Comparison of ENCODE assay signal across 10 mouse cellular contexts in the genomic region with DNA sequence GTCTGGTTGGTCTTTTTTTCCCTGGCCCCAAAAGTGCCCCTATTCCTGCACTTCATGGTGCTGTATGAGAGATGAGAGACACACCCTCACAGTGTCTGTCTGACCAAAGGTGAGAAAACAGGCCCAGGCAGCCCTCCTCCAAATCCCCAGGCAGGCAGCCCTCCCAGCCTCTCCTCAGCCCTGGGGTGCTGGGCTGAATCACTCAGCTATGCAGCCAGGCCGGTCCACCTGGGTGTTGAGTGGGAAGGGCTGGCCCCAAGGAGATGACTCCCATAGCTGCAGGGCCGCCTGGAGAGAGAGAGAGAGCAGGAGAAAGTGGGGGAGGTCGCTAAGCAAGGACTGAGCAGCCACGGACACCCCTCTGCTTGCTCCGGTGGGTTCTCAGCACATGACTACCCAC. TPM values are rescaled to one million over a fixed set of nuclear protein-coding genes. Genes with fewer than 3 reads are reported as not detected.
DNase-seq lines count a peak whose midpoint lies in the region; ATAC-seq and TF ChIP-seq lines count a peak whose summit lies in the region.
"Had no signal": no experiment of that assay in that cellular context is flagged by ENCODE, and none has a peak within 500 bp of the region (broad histone marks: within the 10 kb centered on the region; RNA-seq: fewer than 3 reads in every experiment).

No protein-coding gene starts in this region.

- peaks cover 75% of the 10 kb centered on the region for H3K4me1 ChIP-seq in embryonic facial prominence, embryonic 13.5 days
- H3K4me1 ChIP-seq in kidney, postnatal 0 days (replicated peaks; ENCODE audit: insufficient read depth, low read length): peaks cover 76% of the 10 kb centered on the region
- H3K4me1 ChIP-seq in liver, embryonic 12.5 days: peaks cover 41% of the 10 kb centered on the region

- H3K9ac ChIP-seq in embryonic facial prominence, embryonic 13.5 days: peak overlapping the region; percentile 55
- H3K9ac ChIP-seq in kidney, postnatal 0 days (ENCODE audit: low read depth, low read length): 0 out of 2 replicates have a peak overlapping the region, but pooled peaks have one; percentile 42
- H3K9ac ChIP-seq in liver, embryonic 12.5 days: no peak overlapping the region

- DNase-seq in embryo, embryonic 10 days (ENCODE audit: low spot score): peak; percentile 11
- no peak for DNase-seq in embryo, embryonic 9.5 days (ENCODE audit: extremely low spot score)
- no peak for DNase-seq in kidney, postnatal 0 days (ENCODE audit: low spot score)
- DNase-seq in lung, postnatal 14 days: peak; percentile 42
- DNase-seq in testis, postnatal 10 days (ENCODE audit: low spot score): no peak
- DNase-seq in ovary, postnatal 14 days (ENCODE audit: low spot score): no peak
- DNase-seq: gastrocnemius, postnatal 14 days; liver had no signal

- H3K27ac ChIP-seq in embryonic facial prominence, embryonic 13.5 days: peak overlapping the region; percentile 82
- H3K27ac ChIP-seq in kidney, postnatal 0 days: peak overlapping the region; percentile 82
- H3K27ac ChIP-seq in liver, embryonic 12.5 days: no peak overlapping the region

- no peaks in the 10 kb centered on the region for H3K9me3 ChIP-seq in embryonic facial prominence, embryonic 13.5 days
- no peaks in the 10 kb centered on the region for H3K9me3 ChIP-seq in kidney, postnatal 0 days (replicated peaks; ENCODE audit: low read length)
- H3K9me3 ChIP-seq in liver, embryonic 12.5 days (replicated peaks): no peaks in the 10 kb centered on the region

- H3K27me3 ChIP-seq in embryonic facial prominence, embryonic 13.5 days: no peaks in the 10 kb centered on the region
- no peaks in the 10 kb centered on the region for H3K27me3 ChIP-seq in kidney, postnatal 0 days (ENCODE audit: insufficient read depth, low read length)
- peaks cover 22% of the 10 kb centered on the region for H3K27me3 ChIP-seq in liver, embryonic 12.5 days (replicated peaks)

- no peaks in the 10 kb centered on the region for H3K36me3 ChIP-seq in embryonic facial prominence, embryonic 13.5 days
- no peaks in the 10 kb centered on the region for H3K36me3 ChIP-seq in kidney, postnatal 0 days (ENCODE audit: insufficient read depth, low read length)
- no peaks in the 10 kb centered on the region for H3K36me3 ChIP-seq in liver, embryonic 12.5 days

- no peak for TF ChIP-seq CTCF in kidney, postnatal 0 days (IDR thresholded peaks at IDR 0.05; ENCODE audit: low read depth)

- no peak overlapping the region for H3K4me3 ChIP-seq in embryonic facial prominence, embryonic 13.5 days
- H3K4me3 ChIP-seq in kidney, postnatal 0 days (replicated peaks; ENCODE audit: low read depth, low read length): no peak overlapping the region
- no peak overlapping the region for H3K4me3 ChIP-seq in liver, embryonic 12.5 days

- peak; percentile 32 for ATAC-seq in embryonic facial prominence, embryonic 13.5 days (ENCODE audit: insufficient number of reproducible peaks, insufficient read depth, low FRiP score, low TSS enrichment, low read depth)
- ATAC-seq in kidney, postnatal 0 days (replicated peaks; ENCODE audit: low FRiP score, low read depth): peak; percentile 52
- no peak for ATAC-seq in liver, embryonic 12.5 days

- no peak overlapping the region; the same call in 1 of the 2 replicates for H3K4me2 ChIP-seq in embryonic facial prominence, embryonic 13.5 days
- peak overlapping the region; percentile 23; the same call in 1 of the 2 replicates for H3K4me2 ChIP-seq in kidney, postnatal 0 days (ENCODE audit: low read length)
- H3K4me2 ChIP-seq in liver, embryonic 12.5 days: no peak overlapping the region

- 33% methylated on average over 5 of the region's 5 CpGs for WGBS in embryonic facial prominence, embryonic 13.5 days
- WGBS in kidney, postnatal 0 days: 12% methylated on average over 5 of the region's 5 CpGs
- 35% methylated on average over 5 of the region's 5 CpGs for WGBS in liver, embryonic 12.5 days (ENCODE audit: insufficient replicate concordance)

RNA-seq across cellular contexts. Expression of a gene that starts 7.6 kb away (rescaled TPM):
- polyA plus RNA-seq in embryonic facial prominence, embryonic 13.5 days (2015; fragmentation: Nextera tagmentation; extraction: Ambion mirVana): 0.21 and 0.28 TPM in 2 replicates
- 0.38 and 0.47 TPM in 2 replicates for polyA plus RNA-seq in kidney, postnatal 0 days (2015; fragmentation: Nextera tagmentation; extraction: Ambion mirVana)
- 0.17 and 0.25 TPM in 2 replicates for polyA plus RNA-seq in liver, embryonic 12.5 days (2016; fragmentation: Nextera tagmentation; extraction: Ambion mirVana)

RNA-seq across cellular contexts. Expression of a gene that starts 23.6 kb away (rescaled TPM):
- polyA plus RNA-seq in embryonic facial prominence, embryonic 13.5 days (2015; fragmentation: Nextera tagmentation; extraction: Ambion mirVana): not detected in 2 replicates
- not detected in 2 replicates for polyA plus RNA-seq in kidney, postnatal 0 days (2015; fragmentation: Nextera tagmentation; extraction: Ambion mirVana)
- polyA plus RNA-seq in liver, embryonic 12.5 days (2016; fragmentation: Nextera tagmentation; extraction: Ambion mirVana): not detected in 2 replicates

RNA-seq across cellular contexts. Expression of a gene that starts 44.8 kb away (rescaled TPM):
- not detected in 2 replicates for polyA plus RNA-seq in embryonic facial prominence, embryonic 13.5 days (2015; fragmentation: Nextera tagmentation; extraction: Ambion mirVana)
- polyA plus RNA-seq in kidney, postnatal 0 days (2015; fragmentation: Nextera tagmentation; extraction: Ambion mirVana): not detected in 2 replicates
- polyA plus RNA-seq in liver, embryonic 12.5 days (2016; fragmentation: Nextera tagmentation; extraction: Ambion mirVana): not detected in 2 replicates

RNA-seq across cellular contexts. Expression of a gene that starts 57.6 kb away (rescaled TPM):
- polyA plus RNA-seq in embryonic facial prominence, embryonic 13.5 days (2015; fragmentation: Nextera tagmentation; extraction: Ambion mirVana): 9.9 and 10.1 TPM in 2 replicates
- polyA plus RNA-seq in kidney, postnatal 0 days (2015; fragmentation: Nextera tagmentation; extraction: Ambion mirVana): 16.9 and 17.8 TPM in 2 replicates
- polyA plus RNA-seq in liver, embryonic 12.5 days (2016; fragmentation: Nextera tagmentation; extraction: Ambion mirVana): 1.8 TPM in 2 replicates

Comparison
In these comparisons a context has a peak if more than half of its experiments do, and no peak if none do; other contexts are left out.
1. DNase-seq: peak in embryo, embryonic 10 days (single experiment) and lung, postnatal 14 days (single experiment); none in embryo, embryonic 9.5 days (single experiment), kidney, postnatal 0 days (single experiment), testis, postnatal 10 days (single experiment) and ovary, postnatal 14 days (single experiment).